Mouse (Mus musculus): ENCODE measurements around the gene Slc39a13. TPM values are rescaled to one million over a fixed set of nuclear protein-coding genes. Genes with fewer than 3 reads are reported as not detected.
"Not testable (repeated sequence)": the region's sequence is repeated elsewhere in the genome, so short reads cannot be mapped to it uniquely, and the experiment has no call there.

Gene Slc39a13
- polyA plus RNA-seq, 1 experiment from 2014 or later: 36.1 TPM

- 18% methylated on average over 3 of the region's 3 CpGs for WGBS
- ATAC-seq (ENCODE audit: low FRiP score): no peak
These were observed 37.2 kb downstream of the Slc39a13 start for GRCm38 (mm10) chr2:91033000-91033399.

DNA sequence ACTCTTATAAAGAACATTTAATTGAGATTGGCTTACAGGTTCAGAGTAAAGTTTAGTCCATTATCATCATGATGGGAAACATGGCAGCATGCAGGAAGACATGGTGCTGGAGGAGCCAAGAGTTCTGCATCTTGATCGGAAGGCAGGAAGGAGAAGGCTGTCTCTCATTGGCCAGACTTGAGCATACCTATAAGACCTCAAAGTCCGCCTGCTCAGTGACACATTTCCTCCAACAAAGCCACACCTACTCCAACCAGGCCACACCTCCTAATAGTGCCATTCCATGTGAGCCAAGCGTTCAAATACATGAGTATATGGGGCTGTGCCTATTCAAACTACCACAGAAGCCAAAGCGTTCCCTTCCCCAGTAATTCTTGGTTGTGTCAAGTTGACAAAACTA lies 39.0 kb downstream of the Slc39a13 start:
- Histone ChIP-seq H3K36me3 (no peaks in the 10 kb centered on the region), H3K27me3 (no peaks in the 10 kb centered on the region), H3K9me3 (replicated peaks) (no peaks in the 10 kb centered on the region), H3K9ac (no peak overlapping the region), H3K4me2 (replicated peaks) (no peak overlapping the region), H3K4me3 (no peak overlapping the region), H3K27ac (no peak overlapping the region), H3K4me1 (no peaks in the 10 kb centered on the region; the same call in 1 of the 2 replicates)
- 82% methylated on average over 4 of the region's 4 CpGs for WGBS
- no peak for ATAC-seq (ENCODE audit: low FRiP score)

More at GRCm38 (mm10) chr2:91033000-91033399, 37.2 kb downstream of the Slc39a13 start:
- H3K4me3 ChIP-seq: no peak overlapping the region
- H3K9me3 ChIP-seq (replicated peaks): no peaks in the 10 kb centered on the region
- H3K27ac ChIP-seq: no peak overlapping the region
- H3K27me3 ChIP-seq: no peaks in the 10 kb centered on the region
- no peaks in the 10 kb centered on the region; the same call in 1 of the 2 replicates for H3K4me1 ChIP-seq
- no peak overlapping the region for H3K9ac ChIP-seq
- H3K36me3 ChIP-seq: no peaks in the 10 kb centered on the region
- no peak overlapping the region for H3K4me2 ChIP-seq (replicated peaks)

GRCm38 (mm10) chr2:91027391-91028214 lies 42.6 kb downstream of the Slc39a13 start:
- Histone ChIP-seq H3K4me1 (no peaks in the 10 kb centered on the region), H3K4me2 (replicated peaks) (no peak overlapping the region), H3K27me3 (no peaks in the 10 kb centered on the region), H3K9me3 (replicated peaks) (no peaks in the 10 kb centered on the region), H3K4me3 (no peak overlapping the region), H3K9ac (no peak overlapping the region), H3K36me3 (no peaks in the 10 kb centered on the region), H3K27ac (no peak overlapping the region)
- no peak for ATAC-seq (ENCODE audit: low FRiP score)
- WGBS: 75% methylated on average over 9 of the region's 9 CpGs

- no peak overlapping the region for H3K4me3 ChIP-seq
- no peak overlapping the region for H3K4me2 ChIP-seq (replicated peaks)
- no peaks in the 10 kb centered on the region for H3K36me3 ChIP-seq
- no peak for ATAC-seq (ENCODE audit: low FRiP score)
- H3K9me3 ChIP-seq (replicated peaks): no peaks in the 10 kb centered on the region
- no peaks in the 10 kb centered on the region for H3K27me3 ChIP-seq
- no peak overlapping the region for H3K9ac ChIP-seq
- WGBS: 97% methylated on average over 1 of the region's 1 CpGs
- no peak overlapping the region for H3K27ac ChIP-seq
- no peaks in the 10 kb centered on the region for H3K4me1 ChIP-seq
These were observed 43.7 kb downstream of the Slc39a13 start for GRCm38 (mm10) chr2:91026491-91026890.

DNA sequence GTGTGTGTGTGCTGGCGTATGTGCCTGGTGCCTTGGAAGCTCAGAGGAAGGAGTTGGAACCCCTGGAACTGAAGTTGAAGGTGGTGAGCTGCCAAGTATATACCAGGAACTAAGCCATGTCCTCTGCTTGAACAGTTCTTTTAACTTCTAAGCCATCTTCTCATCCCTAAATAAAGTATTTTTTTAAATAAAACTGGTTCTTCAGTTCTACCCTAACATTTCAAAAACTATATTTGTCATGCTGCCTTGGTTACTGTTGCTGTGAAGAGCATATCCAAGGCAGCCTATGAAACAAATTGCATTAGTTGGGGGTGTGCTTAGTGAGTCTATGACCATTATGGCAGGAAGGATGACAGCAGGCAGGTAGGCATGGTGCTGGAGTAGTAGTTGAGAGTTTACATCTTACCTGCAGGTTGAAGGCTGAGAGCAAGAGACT lies 45.1 kb downstream of the Slc39a13 start:
- 89% methylated on average over 1 of the region's 1 CpGs for WGBS
- no peaks in the 10 kb centered on the region for H3K4me1 ChIP-seq
- no peaks in the 10 kb centered on the region for H3K27me3 ChIP-seq
- H3K4me2 ChIP-seq (replicated peaks): no peak overlapping the region
- H3K4me3 ChIP-seq: no peak overlapping the region
- peaks cover under 1% of the 10 kb centered on the region for H3K36me3 ChIP-seq
- no peak for ATAC-seq (ENCODE audit: low FRiP score)
- no peak overlapping the region for H3K27ac ChIP-seq
- no peaks in the 10 kb centered on the region for H3K9me3 ChIP-seq (replicated peaks)
- H3K9ac ChIP-seq: no peak overlapping the region

GRCm38 (mm10) chr2:91023956-91024355 lies 46.3 kb downstream of the Slc39a13 start:
- Histone ChIP-seq H3K27me3 (no peaks in the 10 kb centered on the region), H3K4me1 (no peaks in the 10 kb centered on the region), H3K9ac (no peak overlapping the region), H3K4me2 (replicated peaks) (no peak overlapping the region), H3K36me3 (peaks cover 7% of the 10 kb centered on the region), H3K27ac (no peak overlapping the region), H3K9me3 (replicated peaks) (no peaks in the 10 kb centered on the region), H3K4me3 (no peak overlapping the region)
- WGBS: 88% methylated on average over 1 of the region's 1 CpGs
- no peak for ATAC-seq (ENCODE audit: low FRiP score)

- 56% methylated on average over 2 of the region's 2 CpGs for WGBS
- Histone ChIP-seq H3K4me1 (no peaks in the 10 kb centered on the region), H3K4me2 (replicated peaks) (no peak overlapping the region), H3K4me3 (no peak overlapping the region), H3K27me3 (no peaks in the 10 kb centered on the region), H3K9ac (no peak overlapping the region), H3K36me3 (peaks cover 11% of the 10 kb centered on the region), H3K9me3 (replicated peaks) (no peaks in the 10 kb centered on the region), H3K27ac (no peak overlapping the region)
- ATAC-seq (ENCODE audit: low FRiP score): no peak
These were observed 47.1 kb downstream of the Slc39a13 start for GRCm38 (mm10) chr2:91023131-91023530.

- not testable (repeated sequence) for H3K4me2 ChIP-seq (replicated peaks); H3K4me3 ChIP-seq; H3K9me3 ChIP-seq (replicated peaks); H3K4me1 ChIP-seq; H3K9ac ChIP-seq; H3K27me3 ChIP-seq; ATAC-seq (ENCODE audit: low FRiP score); H3K27ac ChIP-seq
- H3K36me3 ChIP-seq: peaks cover 14% of the 10 kb centered on the region
- WGBS: 96% methylated on average over 7 of the region's 7 CpGs
These were observed 48.0 kb downstream of the Slc39a13 start for GRCm38 (mm10) chr2:91022266-91022665.

GRCm38 (mm10) chr2:91019911-91020310 lies 50.3 kb downstream of the Slc39a13 start:
- no peaks in the 10 kb centered on the region for H3K4me1 ChIP-seq
- no peaks in the 10 kb centered on the region for H3K27me3 ChIP-seq
- H3K9ac ChIP-seq: no peak overlapping the region
- H3K4me2 ChIP-seq (replicated peaks): no peak overlapping the region
- no peaks in the 10 kb centered on the region for H3K9me3 ChIP-seq (replicated peaks)
- no peak overlapping the region for H3K4me3 ChIP-seq
- 95% methylated on average over 3 of the region's 3 CpGs for WGBS
- H3K27ac ChIP-seq: no peak overlapping the region
- ATAC-seq (ENCODE audit: low FRiP score): no peak
- peaks cover 29% of the 10 kb centered on the region for H3K36me3 ChIP-seq

DNA sequence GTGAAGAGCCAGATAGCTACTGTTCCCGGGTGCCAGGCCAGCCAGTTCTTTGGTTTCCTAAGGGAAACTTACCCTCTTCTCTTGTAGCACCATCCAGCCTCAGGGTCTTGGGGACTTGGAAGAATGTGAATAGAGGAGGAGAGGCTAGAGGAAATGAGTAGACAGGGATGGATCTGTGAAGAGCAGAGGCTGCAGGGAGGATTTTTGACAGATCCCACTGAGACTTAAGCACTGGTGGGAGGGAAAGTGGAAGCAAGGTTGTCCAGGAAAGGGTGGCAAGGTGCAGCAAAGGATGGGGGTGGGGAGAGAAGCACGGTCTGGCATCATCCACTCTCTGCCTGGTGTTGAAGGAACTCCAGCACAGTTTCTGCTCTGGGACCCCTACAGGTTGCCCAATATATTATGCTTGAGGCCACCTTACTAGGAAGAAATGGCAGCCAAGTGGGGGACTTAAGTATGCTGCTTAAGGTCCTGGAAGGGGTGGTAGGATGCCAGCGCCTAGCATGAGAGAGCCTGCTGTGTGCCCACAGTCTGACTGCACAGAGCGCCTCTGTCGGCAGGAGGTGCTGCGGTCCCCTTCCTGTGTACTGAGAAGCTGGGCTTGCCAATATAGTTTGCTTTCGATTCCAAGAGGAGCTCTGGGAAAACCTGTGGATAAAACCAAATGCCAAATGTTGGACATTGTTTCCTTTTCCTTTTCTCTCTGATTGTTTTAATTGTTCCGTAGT lies 52.0 kb downstream of the Slc39a13 start:
- Histone ChIP-seq H3K4me3 (no peak overlapping the region), H3K27ac (no peak overlapping the region), H3K9me3 (replicated peaks) (no peaks in the 10 kb centered on the region), H3K9ac (no peak overlapping the region), H3K27me3 (no peaks in the 10 kb centered on the region), H3K36me3 (peaks cover 46% of the 10 kb centered on the region), H3K4me2 (replicated peaks) (no peak overlapping the region), H3K4me1 (no peaks in the 10 kb centered on the region)
- 85% methylated on average over 8 of the region's 8 CpGs for WGBS
- no peak for ATAC-seq (ENCODE audit: low FRiP score)

DNA sequence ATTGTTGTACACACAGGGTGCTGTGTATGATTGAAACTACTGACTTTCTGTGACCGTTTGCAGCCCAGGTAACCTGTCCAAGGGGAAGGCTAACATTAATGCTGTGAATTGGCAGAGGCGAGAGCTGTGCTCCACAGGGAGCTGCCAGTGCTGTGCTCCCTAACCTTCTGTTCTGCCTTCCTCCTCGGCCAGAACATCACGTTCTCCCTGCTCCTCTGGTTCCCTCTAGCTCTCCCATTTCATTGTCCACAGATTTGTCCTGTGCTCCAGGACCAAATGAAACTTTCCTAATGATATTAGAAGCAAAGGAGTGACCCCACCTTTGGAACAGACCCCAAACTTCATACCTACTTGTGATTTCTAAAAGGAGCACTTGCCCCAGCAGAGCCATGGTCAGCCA lies 54.8 kb downstream of the Slc39a13 start:
- Histone ChIP-seq H3K27ac (no peak overlapping the region), H3K4me3 (no peak overlapping the region), H3K27me3 (no peaks in the 10 kb centered on the region), H3K9ac (no peak overlapping the region), H3K9me3 (replicated peaks) (no peaks in the 10 kb centered on the region), H3K4me1 (no peaks in the 10 kb centered on the region), H3K36me3 (peaks cover 67% of the 10 kb centered on the region), H3K4me2 (replicated peaks) (no peak overlapping the region)
- ATAC-seq (ENCODE audit: low FRiP score): no peak
- WGBS: 87% methylated on average over 4 of the region's 4 CpGs

GRCm38 (mm10) chr2:91013881-91014280 lies 56.3 kb downstream of the Slc39a13 start:
- no peak overlapping the region for H3K27ac ChIP-seq
- no peak overlapping the region for H3K4me2 ChIP-seq (replicated peaks)
- H3K36me3 ChIP-seq: peaks cover 75% of the 10 kb centered on the region
- H3K4me1 ChIP-seq: no peaks in the 10 kb centered on the region
- no peak overlapping the region for H3K4me3 ChIP-seq
- WGBS: 91% methylated on average over 2 of the region's 2 CpGs
- H3K9me3 ChIP-seq (replicated peaks): no peaks in the 10 kb centered on the region
- no peak for ATAC-seq (ENCODE audit: low FRiP score)
- H3K9ac ChIP-seq: no peak overlapping the region
- no peaks in the 10 kb centered on the region for H3K27me3 ChIP-seq
